Mouse (Mus musculus): ENCODE results near the gene Cep68.
A peak's percentile ranks its signal among the peaks of the same experiment; 100 is the strongest.

Cep68 gene

DNA sequence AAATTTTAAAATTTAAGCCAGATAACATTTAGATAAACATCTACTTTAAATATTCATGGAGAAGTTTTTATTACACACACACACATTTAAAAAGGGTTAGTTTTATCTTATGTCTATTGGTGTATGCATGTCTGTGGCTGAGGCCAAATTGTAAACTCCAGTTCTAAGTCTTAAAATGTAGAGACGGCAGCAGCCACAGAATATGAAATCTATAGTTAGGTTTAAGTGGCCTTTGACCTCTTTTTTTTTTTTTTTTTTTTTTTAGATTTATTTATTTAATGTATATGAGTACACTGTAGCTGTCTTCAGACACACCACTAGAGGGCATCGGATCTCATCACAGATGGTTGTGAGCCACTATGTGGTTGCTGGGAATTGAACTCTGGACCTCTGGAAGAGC lies 41.6 kb downstream of the Cep68 start:
- DNase-seq (ENCODE audit: extremely low read depth, insufficient read length, low spot score): no peak

GRCm38 (mm10) chr11:20206626-20207223 lies 42.5 kb downstream of the Cep68 start:
- no peak for DNase-seq (ENCODE audit: extremely low read depth, insufficient read length, low spot score)

DNA sequence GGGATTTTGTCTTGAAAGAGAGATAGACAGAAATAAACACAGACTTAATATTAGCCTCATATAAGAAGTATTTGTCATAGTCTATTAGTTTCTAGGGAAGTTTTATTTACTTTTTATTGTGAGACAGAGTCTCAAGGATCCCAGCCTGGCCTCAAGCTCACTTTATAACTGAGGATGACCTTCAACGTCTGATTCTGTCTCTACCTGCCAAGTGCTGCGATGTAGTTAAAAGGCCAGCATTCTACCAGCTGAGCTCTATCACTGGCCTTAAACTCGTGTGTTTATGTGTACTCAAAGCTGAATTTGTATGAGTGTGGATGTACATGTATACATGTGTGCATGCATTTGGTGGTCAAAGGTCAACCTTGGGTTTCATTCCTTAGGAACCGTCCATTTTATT lies 43.7 kb downstream of the Cep68 start:
- no peak for DNase-seq (ENCODE audit: extremely low read depth, insufficient read length, low spot score)

GRCm38 (mm10) chr11:20204870-20205446 lies 44.3 kb downstream of the Cep68 start:
- no peak for DNase-seq (ENCODE audit: extremely low read depth, insufficient read length, low spot score)

DNA sequence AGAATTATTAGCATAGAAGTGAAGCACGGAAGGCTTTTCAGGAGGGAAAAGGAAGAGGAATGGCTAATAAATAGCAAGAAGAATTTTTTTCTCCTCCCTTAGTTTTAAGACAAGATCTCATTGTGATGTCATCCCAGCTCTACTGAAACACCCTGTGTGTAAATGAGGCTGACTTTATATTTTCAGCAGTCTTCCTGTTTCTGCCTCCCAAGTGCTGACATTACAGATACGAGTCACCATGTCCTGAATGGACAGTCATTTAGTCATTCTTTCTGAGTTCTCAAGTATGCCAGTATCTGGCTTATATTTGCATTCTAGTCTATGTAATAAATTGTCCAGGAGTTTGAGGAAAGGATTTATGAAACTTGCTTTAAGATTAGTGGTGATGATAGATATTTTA lies 44.9 kb downstream of the Cep68 start:
- DNase-seq (ENCODE audit: extremely low read depth, insufficient read length, low spot score): no peak

DNA sequence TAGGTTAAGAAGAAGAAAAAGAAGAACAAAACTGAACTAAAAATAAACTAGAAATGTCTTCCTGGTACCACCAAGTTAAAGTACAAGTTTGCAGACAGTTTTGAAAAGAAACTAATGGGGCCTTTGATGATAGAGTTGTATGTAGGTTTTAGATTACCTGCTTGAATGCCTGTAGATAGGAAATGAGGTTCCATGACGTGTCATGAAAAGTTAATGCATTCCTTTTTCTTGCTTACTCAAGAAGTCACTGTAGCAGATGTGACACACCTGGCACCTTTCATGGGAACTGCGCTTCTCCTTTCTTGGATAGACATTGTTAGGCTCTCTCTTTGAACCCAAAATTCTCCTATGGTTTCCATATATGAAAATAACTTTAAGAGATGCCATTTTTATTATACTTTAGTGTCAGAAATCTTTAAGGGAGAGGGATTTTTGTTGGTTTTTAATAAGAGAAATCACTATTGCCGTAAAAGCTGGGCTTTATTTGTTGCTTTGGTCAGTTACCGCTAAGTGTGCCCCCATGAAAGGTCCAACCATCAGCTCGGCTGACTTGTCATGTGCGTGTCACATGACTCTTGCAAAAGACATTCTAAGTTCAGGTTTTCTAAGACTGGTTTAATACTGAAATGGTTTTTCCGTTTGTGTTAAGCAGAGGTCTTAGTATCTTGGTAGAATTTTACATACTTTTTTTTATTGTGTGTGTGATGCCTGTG lies 46.8 kb downstream of the Cep68 start:
- DNase-seq (ENCODE audit: extremely low read depth, insufficient read length, low spot score): no peak

DNA sequence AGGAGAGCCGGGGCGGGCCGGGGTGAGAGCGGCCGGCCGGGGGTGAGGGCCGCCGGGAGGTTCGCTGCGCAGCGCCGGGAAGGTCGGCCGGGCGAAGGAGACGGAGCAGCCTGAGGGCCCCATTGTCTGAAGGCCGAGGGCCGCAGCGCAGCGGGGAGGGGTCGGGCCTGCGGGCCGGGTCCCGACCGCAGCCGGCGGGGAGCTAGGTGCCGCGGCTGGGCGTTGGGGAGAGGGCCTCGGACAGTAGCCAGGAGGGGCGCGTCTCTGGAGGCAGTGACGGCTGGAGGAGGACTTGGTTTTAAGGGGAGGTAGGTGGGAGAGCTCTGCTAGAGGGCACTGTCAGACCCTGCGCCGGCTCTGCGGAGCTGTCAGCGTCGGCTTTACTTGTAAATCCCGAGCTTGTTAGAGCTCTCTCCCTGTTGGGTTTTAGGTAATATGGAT lies 47.5 kb downstream of the Cep68 start:
- DNase-seq (ENCODE audit: extremely low read depth, insufficient read length, low spot score): peak; percentile 53

- peak; percentile 99 for DNase-seq (ENCODE audit: extremely low read depth, insufficient read length, low spot score)
Observed at GRCm38 (mm10) chr11:20200713-20201575, 48.3 kb downstream of the Cep68 start, which contains the start of gene Rab1a. Gene Rab1a, plus strand, starts transcription at chr11:20201432.

GRCm38 (mm10) chr11:20193100-20193736 lies 56.0 kb downstream of the Cep68 start:
- DNase-seq (ENCODE audit: extremely low read depth, insufficient read length, low spot score): no peak

DNA sequence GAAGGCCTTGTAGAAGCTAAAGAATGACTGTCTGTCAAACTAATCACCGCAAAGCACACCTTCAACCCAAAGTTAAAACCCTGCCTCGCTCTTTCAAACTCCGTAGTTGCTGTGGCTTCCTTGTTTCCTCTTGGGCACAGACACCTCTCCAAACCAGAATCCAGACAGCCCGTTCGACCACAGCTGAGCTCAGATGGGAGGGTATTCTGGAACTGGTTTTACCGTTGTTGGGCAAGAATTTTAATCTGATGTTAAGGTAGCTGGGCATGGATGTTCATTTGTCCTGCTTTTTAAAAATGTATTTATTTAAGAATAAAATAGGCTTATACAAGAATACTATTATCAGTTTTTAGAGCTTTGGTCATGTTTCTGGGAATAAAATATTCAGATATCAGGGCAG lies 62.0 kb downstream of the Cep68 start:
- no peak for DNase-seq (ENCODE audit: extremely low read depth, insufficient read length, low spot score)
